Mouse (Mus musculus) G1E (cell line): ENCODE data around the gene Tep1.

Source experiments
- CTCF ChIP-seq: IDR thresholded peaks from 2 replicates; pipeline ENCODE4 v1.5.1; 2012; ENCODE audit warnings: low read depth, low read length, inconsistent platforms, mixed read lengths
- GATA1 ChIP-seq: IDR thresholded peaks from 2 replicates; pipeline ENCODE4 v1.6.1; 2012; ENCODE audit warnings: borderline replicate concordance, low read length, inconsistent platforms, mixed read lengths
- GATA2 ChIP-seq: IDR thresholded peaks from 2 replicates; pipeline ENCODE4 v1.6.1; 2012; ENCODE audit warnings: low read depth, low read length, inconsistent platforms, borderline replicate concordance
- POLR2AphosphoS5 ChIP-seq: IDR thresholded peaks from 2 replicates; pipeline ENCODE4 v1.6.1; 2012; ENCODE audit warnings: low read depth, low read length, inconsistent platforms; ENCODE audit not compliant: insufficient replicate concordance
- TAL1 ChIP-seq: conservative IDR thresholded peaks from 2 replicates; pipeline ENCODE4 v1.6.1; 2012; ENCODE audit warnings: low read depth, low read length, inconsistent platforms, mixed read lengths

- TF ChIP-seq CTCF (peak; percentile 72; the same call in 1 of the 2 replicates), GATA2 (no peak), POLR2AphosphoS5 (no peak), TAL1 (no peak), GATA1 (no peak)
Measured at GRCm38 (mm10) chr14:50785251-50785637, 85.1 kb downstream of the Tep1 start, which contains the start of gene Ttc5.
